Mouse (Mus musculus) small intestine, adult 10 weeks (tissue): Measurements from ENCODE around the gene 5530401A14Rik. TPM values are rescaled to one million over a fixed set of nuclear protein-coding genes. Genes with fewer than 3 reads are reported as not detected.

ENCODE experiments used
- polyA plus RNA-seq: library from polyadenylated mRNA; stranded (reverse); fragments of 350-450 nt; fragmentation: Illumina TruSeq; extraction: RNeasy Lipid Tissue Mini Kit (QIAGEN cat#74804); gene quantifications from one replicate; pipeline ENCODE4 v1.2.3, GENCODE M21; 2014; ENCODE audit warnings: low replicate concordance

Gene 5530401A14Rik
- not detected for polyA plus RNA-seq

DNA sequence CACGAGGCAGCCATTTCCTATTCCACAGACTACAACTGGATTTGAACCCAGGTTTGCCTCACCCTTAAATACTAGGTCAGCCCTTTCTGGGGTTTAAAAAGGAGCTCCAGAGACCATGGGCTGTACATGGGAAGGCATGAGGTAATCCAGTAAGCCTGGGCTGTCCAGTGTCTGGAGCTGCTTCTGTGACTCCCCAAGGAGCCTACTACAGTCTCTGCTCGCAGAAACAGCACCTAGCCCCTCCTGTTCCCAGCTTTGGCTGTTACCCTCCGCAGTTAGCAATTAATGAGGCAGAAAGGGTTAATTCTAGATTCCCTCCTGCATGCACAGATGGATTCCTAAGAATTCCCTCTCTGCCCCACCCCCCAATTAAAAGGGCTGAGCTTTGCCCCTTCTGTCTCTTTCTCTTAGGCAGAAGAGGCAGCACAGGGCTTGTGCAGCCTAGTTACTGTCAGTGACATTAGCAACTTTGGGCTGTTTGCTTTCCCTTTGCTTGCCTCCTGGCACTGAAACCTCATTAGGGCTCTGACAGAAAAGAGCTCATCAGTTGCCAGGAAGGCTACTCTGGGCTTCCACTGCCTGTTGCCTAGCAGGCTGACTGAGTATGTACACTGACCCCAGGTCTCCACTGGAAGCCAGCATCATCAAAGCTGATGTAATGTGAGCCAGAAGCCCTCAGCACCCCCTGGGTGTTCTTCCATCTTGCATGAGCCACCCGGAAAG is at the start of gene 5530401A14Rik:
Gene 5530401A14Rik (plus strand): TSS at position 424 of the 723 bp plus-strand sequence.

Other genes with a start within 250 kb of the 5530401A14Rik start
- gene Asic2, start 107.8 kb downstream of the 5530401A14Rik start, polyA plus RNA-seq = 0.26 TPM
- 1.8 TPM for gene Ccl2, start 174.9 kb downstream of the 5530401A14Rik start, polyA plus RNA-seq
- not detected for gene Gm17268, start 177.9 kb downstream of the 5530401A14Rik start, polyA plus RNA-seq
- 1.2 TPM for gene Ccl7, start 185.0 kb downstream of the 5530401A14Rik start, polyA plus RNA-seq
- gene Ccl11, start 197.2 kb downstream of the 5530401A14Rik start, polyA plus RNA-seq = 94.9 TPM
- gene Ccl12, start 241.2 kb downstream of the 5530401A14Rik start, polyA plus RNA-seq = 4.3 TPM